Mouse (Mus musculus) embryonic facial prominence, embryonic 13.5 days (tissue): ENCODE results near the gene Slc2a2. TPM values are rescaled to one million over a fixed set of nuclear protein-coding genes. Genes with fewer than 3 reads are reported as not detected.
A peak's percentile ranks its signal among the peaks of the same experiment; 100 is the strongest.

ENCODE experiments used
- ATAC-seq: fragments of 200-750 bp; cut with Nextera tagmentation; 2 replicates; pipeline ENCODE4 v1.8.0; 2017; ENCODE audit warnings: low read depth; ENCODE audit not compliant: insufficient number of reproducible peaks, insufficient read depth, low FRiP score, low TSS enrichment
- H3K27ac ChIP-seq: fragments of 300-500 bp; sonication (generic); 2 replicates; pipeline ENCODE4 v1.5.1; 2015; ENCODE audit warnings: moderate library complexity, mild to moderate bottlenecking, inconsistent platforms
- H3K27me3 ChIP-seq: fragments of 300-500 bp; sonication (generic); 2 replicates; pipeline ENCODE4 v1.6.1; 2015; ENCODE audit warnings: mild to moderate bottlenecking, inconsistent platforms
- H3K36me3 ChIP-seq: fragments of 300-500 bp; sonication (generic); 2 replicates; pipeline ENCODE4 v1.6.1; 2015; ENCODE audit warnings: mild to moderate bottlenecking, inconsistent platforms
- H3K4me1 ChIP-seq: fragments of 300-500 bp; sonication (generic); 2 replicates; pipeline ENCODE4 v1.6.1; 2015; ENCODE audit warnings: inconsistent platforms
- H3K4me2 ChIP-seq: fragments of 300-500 bp; sonication (generic); 2 replicates; pipeline ENCODE4 v1.6.1; 2015; ENCODE audit warnings: moderate library complexity, mild to moderate bottlenecking, inconsistent platforms
- H3K4me3 ChIP-seq: fragments of 300-500 bp; sonication (generic); 2 replicates; pipeline ENCODE4 v1.5.1; 2015; ENCODE audit warnings: mild to moderate bottlenecking, inconsistent platforms
- H3K9ac ChIP-seq: fragments of 300-500 bp; sonication (generic); 2 replicates; pipeline ENCODE4 v1.6.1; 2015; ENCODE audit warnings: mild to moderate bottlenecking, inconsistent platforms
- H3K9me3 ChIP-seq: fragments of 300-500 bp; sonication (generic); 2 replicates; pipeline ENCODE4 v1.6.1; 2016; ENCODE audit warnings: inconsistent platforms
- WGBS: fragments of 180-500 bp; shearing (Covaris S2); methylation state at CpG from one replicate; pipeline ENCODE4 v1.1.7; 2015; ENCODE audit warnings: mixed read lengths; 5-methylcytosine and 5-hydroxymethylcytosine counted together
- polyA plus RNA-seq: library from polyadenylated mRNA; unstranded; fragments of >200 nt; fragmentation: Nextera tagmentation; extraction: Ambion mirVana; gene quantifications from 2 replicates; pipeline ENCODE4 v1.2.1, GENCODE M21; 2015

The Slc2a2 gene
- polyA plus RNA-seq, 1 experiment from 2014 or later, result 0.07 TPM

GRCm38 (mm10) chr3:28775958-28776357, 78.3 kb downstream of the Slc2a2 start:
- peaks cover 5% of the 10 kb centered on the region; the same call in 1 of the 2 replicates for H3K4me1 ChIP-seq
- no peaks in the 10 kb centered on the region for H3K9me3 ChIP-seq
- H3K4me2 ChIP-seq, result no peak overlapping the region
- H3K36me3 ChIP-seq, result no peaks in the 10 kb centered on the region
- no peak overlapping the region for H3K4me3 ChIP-seq
- WGBS, result 89% methylated on average over 1 of the region's 1 CpGs
- H3K9ac ChIP-seq, result no peak overlapping the region
- ATAC-seq, result no peak
- no peaks in the 10 kb centered on the region for H3K27me3 ChIP-seq
- H3K27ac ChIP-seq, result no peak overlapping the region

- H3K9ac ChIP-seq, result no peak overlapping the region
- no peaks in the 10 kb centered on the region for H3K27me3 ChIP-seq
- no peak overlapping the region for H3K4me3 ChIP-seq
- no peak for ATAC-seq
- no peaks in the 10 kb centered on the region for H3K36me3 ChIP-seq
- no peak overlapping the region for H3K27ac ChIP-seq
- H3K4me1 ChIP-seq, result peaks cover 5% of the 10 kb centered on the region; the same call in 1 of the 2 replicates
- 63% methylated on average over 1 of the region's 1 CpGs for WGBS
- no peaks in the 10 kb centered on the region for H3K9me3 ChIP-seq
- no peak overlapping the region for H3K4me2 ChIP-seq
Measured at GRCm38 (mm10) chr3:28776491-28776890, 78.8 kb downstream of the Slc2a2 start.

- H3K4me3 ChIP-seq, result peak overlapping the region; percentile 82
- WGBS, result 74% methylated on average over 9 of the region's 9 CpGs
- peaks cover 7% of the 10 kb centered on the region; the same call in 1 of the 2 replicates for H3K4me1 ChIP-seq
- H3K27ac ChIP-seq, result no peak overlapping the region
- no peaks in the 10 kb centered on the region for H3K27me3 ChIP-seq
- no peaks in the 10 kb centered on the region for H3K36me3 ChIP-seq
- no peak overlapping the region for H3K9ac ChIP-seq
- no peaks in the 10 kb centered on the region for H3K9me3 ChIP-seq
- ATAC-seq, result no peak
- peak overlapping the region; percentile 96 for H3K4me2 ChIP-seq
Measured at GRCm38 (mm10) chr3:28780511-28780910, 82.8 kb downstream of the Slc2a2 start.

Other genes with a start within 250 kb of the Slc2a2 start
- gene Eif5a2, start 83.4 kb downstream of the Slc2a2 start, polyA plus RNA-seq, result 8.4 and 9.8 TPM in 2 replicates
- 472 and 510 TPM in 2 replicates for gene Rpl22l1, start 107.5 kb downstream of the Slc2a2 start, polyA plus RNA-seq
- not detected in 2 replicates for gene Gm1527, start 194.7 kb downstream of the Slc2a2 start, polyA plus RNA-seq